Mouse (Mus musculus) lung, postnatal 0 days (tissue): ENCODE measurements around the gene Wfdc15b. TPM values are rescaled to one million over a fixed set of nuclear protein-coding genes. Genes with fewer than 3 reads are reported as not detected.

Source experiments
- ATAC-seq: fragments of 200-750 bp; cut with Nextera tagmentation; 2 replicates; pipeline ENCODE4 v1.8.0; 2017; ENCODE audit warnings: moderate library complexity
- DNase-seq: peaks from one replicate; pipeline ENCODE4 v3.0.0-alpha.2; 2016; ENCODE audit warnings: low spot score
- H3K27ac ChIP-seq: fragments of 300-500 bp; sonication (generic); 2 replicates; pipeline ENCODE4 v1.5.1; 2014; ENCODE audit warnings: antibody characterized with exemption, mild to moderate bottlenecking, low read length, mixed read lengths
- H3K27me3 ChIP-seq: fragments of 300-500 bp; sonication (generic); replicated peaks from 2 replicates; pipeline ENCODE4 v1.6.1; 2014; ENCODE audit warnings: low read length, mixed read lengths; ENCODE audit not compliant: insufficient read depth
- H3K36me3 ChIP-seq: fragments of 300-500 bp; sonication (generic); 2 replicates; pipeline ENCODE4 v1.6.1; 2014; ENCODE audit warnings: low read length, mixed read lengths; ENCODE audit not compliant: insufficient read depth
- H3K4me1 ChIP-seq: fragments of 300-500 bp; sonication (generic); 2 replicates; pipeline ENCODE4 v1.6.1; 2014; ENCODE audit warnings: antibody characterized with exemption, low read depth, low read length, mixed read lengths; ENCODE audit not compliant: insufficient read depth
- H3K4me2 ChIP-seq: fragments of 300-500 bp; sonication (generic); replicated peaks from 2 replicates; pipeline ENCODE4 v1.6.1; 2014; ENCODE audit warnings: low read depth, mild to moderate bottlenecking, low read length, moderate library complexity, mixed read lengths
- H3K4me3 ChIP-seq: fragments of 300-500 bp; sonication (generic); 2 replicates; pipeline ENCODE4 v1.5.1; 2014; ENCODE audit warnings: low read depth, low read length
- H3K9ac ChIP-seq: fragments of 300-500 bp; sonication (generic); replicated peaks from 2 replicates; pipeline ENCODE4 v1.6.1; 2014; ENCODE audit warnings: low read depth, mild to moderate bottlenecking
- H3K9me3 ChIP-seq: fragments of 300-500 bp; sonication (generic); 2 replicates; pipeline ENCODE4 v1.6.1; 2016; ENCODE audit warnings: low read length, mixed read lengths
- CTCF ChIP-seq: IDR thresholded peaks from 2 replicates; pipeline ENCODE4 v1.5.1; 2016; ENCODE audit warnings: antibody characterized with exemption, mild to moderate bottlenecking
- EP300 ChIP-seq: IDR thresholded peaks from 2 replicates; pipeline ENCODE4 v1.6.1; 2016; ENCODE audit warnings: antibody characterized with exemption, mild to moderate bottlenecking, control low read depth
- WGBS: fragments of 180-500 bp; shearing (Covaris S2); extraction: QIAGEN DNeasy Blood & Tissue Kit; methylation state at CpG from one replicate; pipeline ENCODE4 v1.1.7; 2014; 5-methylcytosine and 5-hydroxymethylcytosine counted together
- polyA plus RNA-seq: library from polyadenylated mRNA; unstranded; fragments of >200 nt; fragmentation: Nextera tagmentation; extraction: Ambion mirVana; gene quantifications from 2 replicates; pipeline ENCODE4 v1.2.1, GENCODE M21; 2015

The Wfdc15b gene
- polyA plus RNA-seq, 1 experiment from 2014 or later: not detected

DNA sequence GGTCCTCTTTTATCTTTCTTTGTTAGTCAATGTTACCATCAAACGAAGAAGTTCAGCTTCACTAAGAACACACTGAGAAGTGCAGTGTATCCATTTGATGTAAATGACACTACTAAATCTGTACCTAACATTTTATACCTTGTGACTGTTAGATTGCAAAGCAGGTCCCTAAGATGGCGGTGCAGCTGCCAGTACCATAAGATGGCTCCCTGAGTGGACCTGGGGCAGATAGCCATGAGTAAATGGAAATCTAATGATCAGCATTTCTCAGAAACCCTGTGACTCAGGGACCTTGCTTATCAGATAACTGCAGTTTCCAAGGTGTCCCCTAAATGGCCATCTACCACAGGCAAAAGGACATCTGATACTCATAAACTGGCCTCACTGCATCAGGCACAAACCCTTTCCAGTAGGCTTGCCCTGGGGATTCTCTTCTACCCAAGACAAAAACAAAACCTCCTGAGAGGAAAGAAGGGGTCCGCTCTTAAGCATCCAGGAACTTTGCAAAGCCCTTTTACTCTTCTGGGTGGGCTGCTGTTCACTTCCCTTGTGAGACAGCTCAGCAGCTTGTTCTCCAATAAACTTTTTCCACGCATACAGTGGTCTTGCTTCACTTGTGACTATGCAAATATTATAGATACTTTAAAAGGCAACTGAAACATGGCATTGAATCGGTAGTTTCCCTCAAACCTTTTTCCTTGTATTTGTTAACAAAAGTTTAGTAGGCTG, 25.3 kb downstream of the Wfdc15b start:
- DNase-seq: no peak
- no peaks in the 10 kb centered on the region for H3K4me1 ChIP-seq
- H3K27ac ChIP-seq: no peak overlapping the region
- H3K4me3 ChIP-seq: no peak overlapping the region
- H3K9ac ChIP-seq: no peak overlapping the region
- ATAC-seq: no peak
- 77% methylated on average over 5 of the region's 5 CpGs for WGBS
- H3K4me2 ChIP-seq: no peak overlapping the region
- no peaks in the 10 kb centered on the region for H3K9me3 ChIP-seq
- H3K36me3 ChIP-seq: no peaks in the 10 kb centered on the region
- no peak for TF ChIP-seq CTCF
- no peak for TF ChIP-seq EP300
- H3K27me3 ChIP-seq: no peaks in the 10 kb centered on the region

DNA sequence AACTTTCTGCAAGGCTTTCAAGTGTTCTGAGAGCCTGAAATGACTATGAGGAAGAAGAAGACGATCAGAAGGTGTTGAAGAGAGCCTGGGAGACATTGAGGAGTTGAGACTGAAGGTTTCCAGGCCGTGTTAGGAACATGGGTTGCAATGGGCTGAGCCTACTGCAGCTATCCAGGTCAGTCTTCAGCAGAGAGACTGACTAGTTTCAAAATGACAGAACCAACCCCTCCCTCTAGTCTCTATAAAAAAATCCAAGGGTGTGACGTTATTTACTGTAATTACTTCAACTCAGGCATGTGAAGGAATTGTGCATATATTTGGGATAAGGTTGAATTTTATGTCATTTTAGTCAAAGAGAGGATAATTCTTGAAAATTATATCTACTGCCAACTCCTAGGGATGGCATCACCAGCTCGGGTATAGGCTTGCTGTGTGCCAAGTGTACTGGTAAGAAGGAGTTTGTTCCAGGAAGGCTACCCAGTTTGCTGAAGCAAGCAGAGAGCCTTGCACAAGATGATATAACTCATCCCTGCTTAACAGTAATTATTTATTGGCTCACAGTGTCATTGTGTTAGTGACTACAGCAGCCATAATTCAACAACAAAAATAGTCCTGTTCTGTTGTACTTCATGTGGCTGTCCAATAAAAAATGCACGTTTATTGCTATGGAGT, 26.4 kb downstream of the Wfdc15b start:
- WGBS: 65% methylated on average over 5 of the region's 5 CpGs
- TF ChIP-seq EP300 (no peak), CTCF (no peak)
- Histone ChIP-seq H3K9me3 (no peaks in the 10 kb centered on the region), H3K9ac (no peak overlapping the region), H3K27ac (no peak overlapping the region), H3K4me3 (no peak overlapping the region), H3K36me3 (no peaks in the 10 kb centered on the region), H3K4me1 (no peaks in the 10 kb centered on the region), H3K4me2 (no peak overlapping the region), H3K27me3 (no peaks in the 10 kb centered on the region)
- DNase-seq: no peak
- ATAC-seq: no peak

DNA sequence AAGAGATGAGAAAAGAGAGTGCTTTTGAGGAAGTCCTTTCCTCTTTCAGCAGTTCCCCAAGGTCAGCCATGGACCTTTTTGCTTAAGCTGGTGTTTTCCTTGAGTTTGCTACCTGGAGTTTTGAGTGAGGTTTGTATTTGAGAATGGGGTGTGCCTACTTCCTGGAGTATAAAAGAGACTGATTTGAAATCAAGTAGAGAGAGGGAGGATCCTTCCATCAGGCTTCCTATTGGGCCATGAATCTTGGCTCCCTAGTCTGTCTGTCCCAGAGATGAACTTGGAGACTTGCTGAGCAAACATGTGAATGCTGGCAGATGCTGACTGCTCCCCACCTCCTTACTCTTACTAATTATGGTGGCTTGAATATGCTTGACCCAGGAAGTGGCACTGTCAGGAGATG, 29.2 kb downstream of the Wfdc15b start:
- no peak overlapping the region for H3K27ac ChIP-seq
- TF ChIP-seq CTCF: no peak
- no peak for TF ChIP-seq EP300
- H3K4me1 ChIP-seq: no peaks in the 10 kb centered on the region
- no peak overlapping the region for H3K9ac ChIP-seq
- H3K4me3 ChIP-seq: no peak overlapping the region
- no peak for DNase-seq
- no peaks in the 10 kb centered on the region for H3K36me3 ChIP-seq
- no peak overlapping the region for H3K4me2 ChIP-seq
- H3K9me3 ChIP-seq: no peaks in the 10 kb centered on the region
- no peak for ATAC-seq
- no peaks in the 10 kb centered on the region for H3K27me3 ChIP-seq

DNA sequence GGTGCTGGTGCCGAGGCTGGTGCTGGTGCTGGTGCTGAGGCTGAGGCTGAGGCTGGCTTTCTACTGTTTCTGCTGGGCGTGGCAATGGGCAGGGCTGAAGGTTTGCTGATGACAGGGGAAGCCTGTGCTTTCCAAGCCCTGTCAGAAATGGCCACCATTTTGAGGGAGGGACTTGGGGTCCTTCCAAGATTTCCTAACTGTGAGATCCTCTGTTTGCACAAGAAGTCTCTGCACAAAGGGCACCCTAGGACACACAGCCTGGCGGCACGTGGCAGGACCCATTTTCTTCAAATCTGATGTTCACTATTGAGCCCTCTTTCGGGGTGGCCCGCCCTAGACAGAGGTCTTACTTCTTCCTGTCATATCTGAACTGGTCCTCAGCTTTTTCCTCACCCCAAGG, 30.9 kb downstream of the Wfdc15b start, which contains the start of gene Wfdc12:
TSS of gene Wfdc12 (minus strand) at position 33 of the 400 bp plus-strand sequence.
- DNase-seq: peak; percentile 23
- no peak within 1 kb of the TSS for H3K9ac ChIP-seq
- no peaks in the 10 kb centered on the region for H3K36me3 ChIP-seq
- no peak within 1 kb of the TSS for H3K27ac ChIP-seq
- H3K27me3 ChIP-seq: no peaks in the 10 kb centered on the region
- ATAC-seq: peak; percentile 19; the same call in 1 of the 2 replicates
- no peak within 1 kb of the TSS for H3K4me2 ChIP-seq
- H3K9me3 ChIP-seq: no peaks in the 10 kb centered on the region
- H3K4me3 ChIP-seq: no peak within 1 kb of the TSS
- TF ChIP-seq EP300: no peak
- no peak for TF ChIP-seq CTCF
- no peaks in the 10 kb centered on the region for H3K4me1 ChIP-seq
- WGBS: 63% methylated on average over 6 of the region's 6 CpGs

DNA sequence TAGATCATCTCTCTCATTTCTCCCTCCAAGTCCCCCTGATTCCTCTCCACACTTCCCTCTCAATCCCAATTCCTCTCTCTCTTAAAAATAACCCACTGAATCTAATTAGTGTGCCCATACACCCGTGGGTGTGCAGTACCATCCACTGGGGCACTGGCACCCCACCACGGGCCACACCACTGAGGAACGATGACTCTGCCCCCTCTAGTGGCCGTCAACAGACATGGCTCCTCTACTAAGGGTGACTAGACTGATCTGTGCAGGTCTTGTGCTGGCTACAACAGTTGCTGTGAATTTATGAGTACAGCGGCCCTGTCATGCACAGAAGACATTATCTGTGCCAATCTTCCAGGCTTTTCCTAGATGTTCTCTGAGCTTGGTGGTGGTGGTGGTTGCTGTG, 32.7 kb downstream of the Wfdc15b start:
- no peak for ATAC-seq
- TF ChIP-seq EP300 (no peak), CTCF (peak; percentile 69)
- Histone ChIP-seq H3K9me3 (no peaks in the 10 kb centered on the region), H3K36me3 (no peaks in the 10 kb centered on the region), H3K9ac (no peak overlapping the region), H3K4me1 (no peaks in the 10 kb centered on the region), H3K4me3 (no peak overlapping the region), H3K4me2 (no peak overlapping the region), H3K27me3 (no peaks in the 10 kb centered on the region), H3K27ac (no peak overlapping the region)
- DNase-seq: no peak
- 39% methylated on average over 5 of the region's 5 CpGs for WGBS

DNA sequence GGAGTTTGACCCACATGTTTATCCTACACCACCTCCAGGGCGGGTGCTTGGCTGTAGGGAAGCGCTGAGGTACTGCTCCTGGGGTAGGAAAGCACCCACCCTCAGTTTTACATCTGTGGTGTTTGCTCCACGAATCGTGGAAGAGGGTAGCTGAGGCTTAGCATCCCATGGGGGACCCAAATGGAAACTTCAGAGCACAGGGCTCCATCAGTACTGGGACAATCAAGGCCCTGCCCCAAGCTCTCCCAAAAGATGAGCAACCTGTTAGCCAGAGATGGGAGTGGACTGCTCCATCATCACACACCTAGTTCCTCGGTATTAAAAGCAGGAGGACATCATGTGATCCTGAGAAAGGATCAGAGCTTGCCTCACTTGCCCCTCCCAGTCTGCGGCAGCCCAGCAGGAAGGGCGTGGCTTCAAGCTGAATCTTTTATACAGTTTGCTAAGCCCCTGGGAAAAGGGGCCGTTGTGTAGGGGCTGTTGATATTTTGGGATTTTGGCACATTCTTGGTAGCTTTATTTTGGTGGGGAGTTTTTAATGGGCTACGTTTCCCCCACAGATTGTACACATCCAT, 37.2 kb downstream of the Wfdc15b start:
- ATAC-seq: no peak
- Histone ChIP-seq H3K4me2 (no peak overlapping the region), H3K36me3 (no peaks in the 10 kb centered on the region), H3K4me3 (no peak overlapping the region), H3K27me3 (no peaks in the 10 kb centered on the region), H3K9me3 (no peaks in the 10 kb centered on the region), H3K27ac (no peak overlapping the region), H3K4me1 (no peaks in the 10 kb centered on the region), H3K9ac (no peak overlapping the region)
- TF ChIP-seq CTCF (no peak), EP300 (no peak)
- DNase-seq: peak; percentile 23
- 33% methylated on average over 9 of the region's 9 CpGs for WGBS
